Mouse (Mus musculus) spleen, adult 2 months (tissue): ENCODE results near the gene P3h4. TPM values are rescaled to one million over a fixed set of nuclear protein-coding genes. Genes with fewer than 3 reads are reported as not detected.

Experiments
- DNase-seq, 2 experiments: peaks; one replicate each; pipeline versions ENCODE4 v3.0.0 to v3.0.0-alpha.2; 2012 to 2021; ENCODE audit warnings: low spot score in 2 of 2, low read depth in 1 of 2
- H3K27ac ChIP-seq: fragments of 200-500 bp; 2 replicates; pipeline ENCODE4 v1.5.1; 2012; ENCODE audit warnings: low read length, inconsistent platforms; ENCODE audit not compliant: insufficient read depth
- H3K27me3 ChIP-seq: fragments of 200-500 bp; 2 replicates; pipeline ENCODE4 v1.6.1; 2012; ENCODE audit warnings: mild to moderate bottlenecking, moderate library complexity, low read length, inconsistent platforms; ENCODE audit not compliant: control insufficient read depth, insufficient read depth
- H3K36me3 ChIP-seq: fragments of 200-500 bp; 2 replicates; pipeline ENCODE4 v1.6.1; 2012; ENCODE audit warnings: mild to moderate bottlenecking, low read length, inconsistent platforms; ENCODE audit not compliant: control insufficient read depth, insufficient read depth
- H3K4me1 ChIP-seq: fragments of 200-500 bp; 2 replicates; pipeline ENCODE4 v1.6.1; 2011; ENCODE audit warnings: inconsistent platforms; ENCODE audit not compliant: control insufficient read depth, insufficient read depth, insufficient read length
- H3K4me3 ChIP-seq: fragments of 200-500 bp; 2 replicates; pipeline ENCODE4 v1.5.1; 2011; ENCODE audit warnings: mild to moderate bottlenecking, inconsistent platforms; ENCODE audit not compliant: insufficient read depth, insufficient read length; ENCODE audit errors: extremely low read depth
- CTCF ChIP-seq: fragments of 200-500 bp; IDR thresholded peaks from 2 replicates; pipeline ENCODE4 v1.5.1; 2011; ENCODE audit warnings: mild to moderate bottlenecking, inconsistent platforms; ENCODE audit not compliant: insufficient read depth, insufficient read length, insufficient replicate concordance; ENCODE audit errors: extremely low read depth
- POLR2A ChIP-seq: fragments of 200-500 bp; IDR thresholded peaks from 2 replicates; pipeline ENCODE4 v1.6.1; 2011; ENCODE audit warnings: low read depth, low read length, inconsistent platforms
- WGBS: fragments of 180-500 bp; shearing (Covaris S2); methylation state at CpG from one replicate; pipeline ENCODE4 v1.1.7; 2018; 5-methylcytosine and 5-hydroxymethylcytosine counted together
- polyA plus RNA-seq: library from polyadenylated mRNA; depleted of rRNA; stranded (reverse); fragments of >200 nt; gene quantifications from 2 replicates; pipeline ENCODE4 v1.2.3, GENCODE M21; 2012

P3h4 gene
- polyA plus RNA-seq, 1 experiment, result 6.7 TPM

- 46% methylated on average over 5 of the region's 5 CpGs for WGBS
- no peak for TF ChIP-seq POLR2A
- TF ChIP-seq CTCF, result no peak
- Histone ChIP-seq H3K36me3 (no peaks in the 10 kb centered on the region), H3K4me3 (no peak overlapping the region), H3K27ac (no peak overlapping the region; the same call in 1 of the 2 replicates), H3K27me3 (no peaks in the 10 kb centered on the region), H3K4me1 (no peaks in the 10 kb centered on the region; the same call in 1 of the 2 replicates)
- DNase-seq, result no peak
Observed at GRCm38 (mm10) chr11:100386586-100386985, 28.1 kb downstream of the P3h4 start.

GRCm38 (mm10) chr11:100385016-100385415 is 29.6 kb downstream of the P3h4 start:
- no peak for DNase-seq
- H3K4me1 ChIP-seq, result no peaks in the 10 kb centered on the region; the same call in 1 of the 2 replicates
- no peaks in the 10 kb centered on the region for H3K27me3 ChIP-seq
- 83% methylated on average over 3 of the region's 3 CpGs for WGBS
- TF ChIP-seq POLR2A (no peak), CTCF (no peak)
- H3K4me3 ChIP-seq, result no peak overlapping the region
- H3K36me3 ChIP-seq, result no peaks in the 10 kb centered on the region
- no peak overlapping the region for H3K27ac ChIP-seq

- TF ChIP-seq POLR2A (no peak), CTCF (no peak)
- Histone ChIP-seq H3K36me3 (no peaks in the 10 kb centered on the region), H3K27me3 (no peaks in the 10 kb centered on the region), H3K4me3 (no peak overlapping the region), H3K4me1 (no peaks in the 10 kb centered on the region; the same call in 1 of the 2 replicates), H3K27ac (no peak overlapping the region)
- no peak for DNase-seq
- WGBS, result 86% methylated on average over 6 of the region's 6 CpGs
Observed at GRCm38 (mm10) chr11:100382682-100383081, 32.0 kb downstream of the P3h4 start.

GRCm38 (mm10) chr11:100379311-100379710 is 35.3 kb downstream of the P3h4 start:
- WGBS, result 89% methylated on average over 4 of the region's 4 CpGs
- no peaks in the 10 kb centered on the region for H3K27me3 ChIP-seq
- no peaks in the 10 kb centered on the region for H3K36me3 ChIP-seq
- no peak overlapping the region for H3K27ac ChIP-seq
- DNase-seq, result no peak
- TF ChIP-seq POLR2A (no peak), CTCF (no peak)
- no peak overlapping the region for H3K4me3 ChIP-seq
- H3K4me1 ChIP-seq, result no peaks in the 10 kb centered on the region

- Histone ChIP-seq H3K4me1 (no peaks in the 10 kb centered on the region), H3K27me3 (no peaks in the 10 kb centered on the region), H3K27ac (peak overlapping the region; percentile 36; the same call in 1 of the 2 replicates), H3K36me3 (no peaks in the 10 kb centered on the region), H3K4me3 (no peak overlapping the region)
- TF ChIP-seq POLR2A, result no peak
- TF ChIP-seq CTCF, result no peak
- no peak for DNase-seq
- 88% methylated on average over 5 of the region's 5 CpGs for WGBS
Observed at GRCm38 (mm10) chr11:100378446-100378845, 36.2 kb downstream of the P3h4 start.

GRCm38 (mm10) chr11:100377989-100378388 is 36.6 kb downstream of the P3h4 start:
- H3K27ac ChIP-seq, result no peak overlapping the region; the same call in 1 of the 2 replicates
- TF ChIP-seq CTCF (no peak), POLR2A (no peak)
- no peak for DNase-seq
- 92% methylated on average over 14 of the region's 14 CpGs for WGBS
- no peaks in the 10 kb centered on the region for H3K36me3 ChIP-seq
- H3K27me3 ChIP-seq, result no peaks in the 10 kb centered on the region
- no peaks in the 10 kb centered on the region for H3K4me1 ChIP-seq
- no peak overlapping the region for H3K4me3 ChIP-seq

GRCm38 (mm10) chr11:100376746-100377389 is 37.8 kb downstream of the P3h4 start:
- Histone ChIP-seq H3K4me3 (no peak overlapping the region), H3K27ac (no peak overlapping the region), H3K36me3 (no peaks in the 10 kb centered on the region), H3K27me3 (no peaks in the 10 kb centered on the region), H3K4me1 (no peaks in the 10 kb centered on the region)
- TF ChIP-seq POLR2A, result no peak
- TF ChIP-seq CTCF, result no peak
- 89% methylated on average over 21 of the region's 21 CpGs for WGBS
- DNase-seq, result no peak
